Mouse (Mus musculus): Measurements from ENCODE around the gene Zic2. TPM values are rescaled to one million over a fixed set of nuclear protein-coding genes. Genes with fewer than 3 reads are reported as not detected.
A peak's percentile ranks its signal among the peaks of the same experiment; 100 is the strongest.

The Zic2 gene
- polyA plus RNA-seq, 1 experiment from 2014 or later: not detected

GRCm38 (mm10) chr14:122472161-122472560 lies 3.1 kb upstream of the Zic2 start:
- Histone ChIP-seq H3K4me1 (replicated peaks) (peaks cover 15% of the 10 kb centered on the region), H3K9me3 (replicated peaks) (no peaks in the 10 kb centered on the region), H3K27ac (no peak overlapping the region), H3K27me3 (peaks cover 100% of the 10 kb centered on the region), H3K4me3 (replicated peaks) (no peak overlapping the region), H3K9ac (no peak overlapping the region), H3K4me2 (no peak overlapping the region), H3K36me3 (no peaks in the 10 kb centered on the region)
- DNase-seq (no peak), ATAC-seq (ENCODE audit: low read depth) (no peak)
- WGBS (ENCODE audit: insufficient replicate concordance): 2% methylated on average over 13 of the region's 13 CpGs

GRCm38 (mm10) chr14:122472647-122473046 lies 2.6 kb upstream of the Zic2 start:
- no peak for DNase-seq
- Histone ChIP-seq H3K27ac (no peak overlapping the region), H3K36me3 (no peaks in the 10 kb centered on the region), H3K4me1 (replicated peaks) (peaks cover 15% of the 10 kb centered on the region), H3K27me3 (peaks cover 100% of the 10 kb centered on the region), H3K4me3 (replicated peaks) (no peak overlapping the region), H3K4me2 (no peak overlapping the region), H3K9me3 (replicated peaks) (no peaks in the 10 kb centered on the region), H3K9ac (no peak overlapping the region)
- no peak for ATAC-seq (ENCODE audit: low read depth)
- 5% methylated on average over 5 of the region's 5 CpGs for WGBS (ENCODE audit: insufficient replicate concordance)

GRCm38 (mm10) chr14:122473211-122473751 lies 2.0 kb upstream of the Zic2 start:
- ATAC-seq (ENCODE audit: low read depth) (no peak), DNase-seq (no peak)
- Histone ChIP-seq H3K9me3 (replicated peaks) (no peaks in the 10 kb centered on the region), H3K4me1 (replicated peaks) (peaks cover 15% of the 10 kb centered on the region), H3K4me2 (no peak overlapping the region), H3K27me3 (peaks cover 100% of the 10 kb centered on the region), H3K4me3 (replicated peaks) (no peak overlapping the region), H3K36me3 (no peaks in the 10 kb centered on the region), H3K9ac (no peak overlapping the region), H3K27ac (no peak overlapping the region)
- WGBS (ENCODE audit: insufficient replicate concordance): 3% methylated on average over 17 of the region's 17 CpGs

GRCm38 (mm10) chr14:122474041-122474890 lies 969 bp upstream of the Zic2 start:
- Histone ChIP-seq H3K27ac (no peak overlapping the region), H3K9me3 (replicated peaks) (no peaks in the 10 kb centered on the region), H3K4me3 (replicated peaks) (peak overlapping the region; percentile 38), H3K36me3 (no peaks in the 10 kb centered on the region), H3K9ac (no peak overlapping the region), H3K4me2 (peak overlapping the region; percentile 57), H3K4me1 (replicated peaks) (peaks cover 15% of the 10 kb centered on the region), H3K27me3 (peaks cover 100% of the 10 kb centered on the region)
- no peak for DNase-seq
- ATAC-seq (ENCODE audit: low read depth): peak; percentile 41; the same call in 1 of the 2 replicates
- WGBS (ENCODE audit: insufficient replicate concordance): under 1% methylated on average over 53 of the region's 57 CpGs

- Histone ChIP-seq H3K27ac (no peak overlapping the region), H3K27me3 (peaks cover 99% of the 10 kb centered on the region), H3K36me3 (no peaks in the 10 kb centered on the region), H3K4me3 (replicated peaks) (peak overlapping the region; percentile 38), H3K9me3 (replicated peaks) (no peaks in the 10 kb centered on the region), H3K4me1 (replicated peaks) (peaks cover 15% of the 10 kb centered on the region), H3K9ac (no peak overlapping the region), H3K4me2 (peak overlapping the region; percentile 57)
- no peak for ATAC-seq (ENCODE audit: low read depth)
- under 1% methylated on average over 59 of the region's 65 CpGs for WGBS (ENCODE audit: insufficient replicate concordance)
- DNase-seq: no peak
Measured at GRCm38 (mm10) chr14:122475557-122476040, 364 bp downstream of the Zic2 start.

- no peaks in the 10 kb centered on the region for H3K36me3 ChIP-seq
- no peak overlapping the region for H3K27ac ChIP-seq
- DNase-seq: no peak
- H3K9me3 ChIP-seq (replicated peaks): no peaks in the 10 kb centered on the region
- ATAC-seq (ENCODE audit: low read depth): no peak
- H3K27me3 ChIP-seq: peaks cover 99% of the 10 kb centered on the region
- 2% methylated on average over 62 of the region's 62 CpGs for WGBS (ENCODE audit: insufficient replicate concordance)
- peak overlapping the region; percentile 38 for H3K4me3 ChIP-seq (replicated peaks)
- H3K9ac ChIP-seq: no peak overlapping the region
- peaks cover 15% of the 10 kb centered on the region for H3K4me1 ChIP-seq (replicated peaks)
- peak overlapping the region; percentile 57 for H3K4me2 ChIP-seq
Measured at GRCm38 (mm10) chr14:122476041-122476821, 996 bp downstream of the Zic2 start.

GRCm38 (mm10) chr14:122476822-122477215 lies 1.6 kb downstream of the Zic2 start:
- Histone ChIP-seq H3K4me1 (replicated peaks) (peaks cover 15% of the 10 kb centered on the region), H3K9me3 (replicated peaks) (no peaks in the 10 kb centered on the region), H3K9ac (no peak overlapping the region), H3K27me3 (peaks cover 99% of the 10 kb centered on the region), H3K36me3 (no peaks in the 10 kb centered on the region), H3K4me2 (no peak overlapping the region), H3K27ac (no peak overlapping the region), H3K4me3 (replicated peaks) (no peak overlapping the region)
- DNase-seq (no peak), ATAC-seq (ENCODE audit: low read depth) (no peak)
- 3% methylated on average over 18 of the region's 18 CpGs for WGBS (ENCODE audit: insufficient replicate concordance)

- DNase-seq (no peak), ATAC-seq (ENCODE audit: low read depth) (no peak)
- Histone ChIP-seq H3K9ac (no peak overlapping the region), H3K4me1 (replicated peaks) (peaks cover 15% of the 10 kb centered on the region), H3K9me3 (replicated peaks) (no peaks in the 10 kb centered on the region), H3K4me3 (replicated peaks) (no peak overlapping the region), H3K27ac (no peak overlapping the region), H3K36me3 (no peaks in the 10 kb centered on the region), H3K27me3 (peaks cover 99% of the 10 kb centered on the region), H3K4me2 (no peak overlapping the region)
- WGBS (ENCODE audit: insufficient replicate concordance): 2% methylated on average over 20 of the region's 20 CpGs
Measured at GRCm38 (mm10) chr14:122477261-122477671, 2.0 kb downstream of the Zic2 start.

- Histone ChIP-seq H3K4me3 (replicated peaks) (no peak overlapping the region), H3K4me2 (no peak overlapping the region), H3K9me3 (replicated peaks) (no peaks in the 10 kb centered on the region), H3K4me1 (replicated peaks) (peaks cover 15% of the 10 kb centered on the region), H3K9ac (no peak overlapping the region), H3K36me3 (no peaks in the 10 kb centered on the region), H3K27ac (no peak overlapping the region), H3K27me3 (peaks cover 99% of the 10 kb centered on the region)
- no peak for ATAC-seq (ENCODE audit: low read depth)
- DNase-seq: no peak
- 2% methylated on average over 9 of the region's 9 CpGs for WGBS (ENCODE audit: insufficient replicate concordance)
Measured at GRCm38 (mm10) chr14:122477971-122478573, 2.8 kb downstream of the Zic2 start.

GRCm38 (mm10) chr14:122478574-122479011 lies 3.4 kb downstream of the Zic2 start:
- no peaks in the 10 kb centered on the region for H3K36me3 ChIP-seq
- H3K9ac ChIP-seq: no peak overlapping the region
- WGBS (ENCODE audit: insufficient replicate concordance): 2% methylated on average over 22 of the region's 22 CpGs
- H3K4me1 ChIP-seq (replicated peaks): peaks cover 15% of the 10 kb centered on the region
- H3K4me3 ChIP-seq (replicated peaks): no peak overlapping the region
- peaks cover 99% of the 10 kb centered on the region for H3K27me3 ChIP-seq
- ATAC-seq (ENCODE audit: low read depth): no peak; the same call in 1 of the 2 replicates
- no peak overlapping the region for H3K27ac ChIP-seq
- no peak for DNase-seq
- H3K4me2 ChIP-seq: no peak overlapping the region
- H3K9me3 ChIP-seq (replicated peaks): no peaks in the 10 kb centered on the region

Data from liver, embryonic 13.5 days (tissue).